Mouse (Mus musculus) liver, embryonic 14.5 days (tissue): Measurements from ENCODE around the gene Pex16.

Source experiments
- CTCF ChIP-seq: IDR thresholded peaks from 2 replicates; pipeline ENCODE4 v1.5.1; 2016; ENCODE audit warnings: antibody characterized with exemption, low read depth, control low read depth
- EP300 ChIP-seq: IDR thresholded peaks from 2 replicates; pipeline ENCODE4 v1.6.1; 2016; ENCODE audit warnings: antibody characterized with exemption, low read depth

DNA sequence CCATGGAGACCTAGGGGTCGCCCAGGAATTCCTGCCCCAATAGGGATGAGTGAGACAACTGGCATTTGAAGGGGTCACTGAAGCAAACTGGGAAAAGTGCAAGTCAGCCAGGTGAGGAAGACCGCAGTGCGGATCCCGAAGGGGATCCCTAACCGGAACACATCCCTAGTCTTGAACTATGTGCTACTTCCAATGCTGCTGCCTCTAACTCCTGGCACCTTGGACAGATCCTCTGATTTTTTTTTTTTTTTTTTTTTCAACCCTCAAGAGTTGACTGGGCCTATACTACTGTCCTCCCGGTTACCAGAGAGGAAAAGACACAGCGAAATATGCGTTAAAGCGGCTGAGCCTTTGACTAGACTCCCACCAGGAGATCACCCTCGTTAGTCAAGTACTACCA lies 15.2 kb downstream of the Pex16 start:
- TF ChIP-seq EP300 (no peak), CTCF (no peak)
